Mouse (Mus musculus) layer of hippocampus, adult 2 months (tissue): ENCODE measurements around the gene Rcor1. TPM values are rescaled to one million over a fixed set of nuclear protein-coding genes. Genes with fewer than 3 reads are reported as not detected.
A peak's percentile ranks its signal among the peaks of the same experiment; 100 is the strongest.

Experiments used
- DNase-seq, 2 experiments: peaks; one replicate each; pipeline ENCODE4 v3.0.0; 2022; ENCODE audit warnings: low spot score in 2 of 2
- H3K27ac ChIP-seq: fragments of 200-600 bp; 2 replicates; pipeline ENCODE4 v1.8.1; 2022
- H3K4me3 ChIP-seq: fragments of 200-600 bp; 2 replicates; pipeline ENCODE4 v1.8.1; 2022; ENCODE audit warnings: mild to moderate bottlenecking
- CTCF ChIP-seq: fragments of 200-600 bp; conservative IDR thresholded peaks from 2 replicates; pipeline ENCODE4 v1.8.1; 2022; ENCODE audit warnings: antibody characterized with exemption, mild to moderate bottlenecking, moderate library complexity
- long read RNA-seq, 2 experiments: library from polyadenylated mRNA; stranded (forward); transcript quantifications; one replicate each; pipeline ENCODE4 v2.0.0; 2021; ENCODE audit warnings: borderline mapping rate in 2 of 2
- total RNA-seq, 2 experiments: library from RNA; stranded (reverse); gene quantifications; 2 replicates each; pipeline ENCODE4 v1.2.3; 2021

Gene Rcor1
- 10 to 100 TPM; 15.6 to 19.3 TPM for total RNA-seq
- long read RNA-seq, experiment 1, full-length matches to known transcripts: 10 of 16 reads
- long read RNA-seq, experiment 1, partial matches to known transcripts: 3 of 16 reads
- long read RNA-seq, experiment 1, other reads (novel, unspliced or antisense): 3 of 16 reads
- long read RNA-seq, experiment 2, full-length matches to known transcripts: 7 of 18 reads
- long read RNA-seq, experiment 2, partial matches to known transcripts: 3 of 18 reads
- long read RNA-seq, experiment 2, other reads (novel, unspliced or antisense): 8 of 18 reads

DNA sequence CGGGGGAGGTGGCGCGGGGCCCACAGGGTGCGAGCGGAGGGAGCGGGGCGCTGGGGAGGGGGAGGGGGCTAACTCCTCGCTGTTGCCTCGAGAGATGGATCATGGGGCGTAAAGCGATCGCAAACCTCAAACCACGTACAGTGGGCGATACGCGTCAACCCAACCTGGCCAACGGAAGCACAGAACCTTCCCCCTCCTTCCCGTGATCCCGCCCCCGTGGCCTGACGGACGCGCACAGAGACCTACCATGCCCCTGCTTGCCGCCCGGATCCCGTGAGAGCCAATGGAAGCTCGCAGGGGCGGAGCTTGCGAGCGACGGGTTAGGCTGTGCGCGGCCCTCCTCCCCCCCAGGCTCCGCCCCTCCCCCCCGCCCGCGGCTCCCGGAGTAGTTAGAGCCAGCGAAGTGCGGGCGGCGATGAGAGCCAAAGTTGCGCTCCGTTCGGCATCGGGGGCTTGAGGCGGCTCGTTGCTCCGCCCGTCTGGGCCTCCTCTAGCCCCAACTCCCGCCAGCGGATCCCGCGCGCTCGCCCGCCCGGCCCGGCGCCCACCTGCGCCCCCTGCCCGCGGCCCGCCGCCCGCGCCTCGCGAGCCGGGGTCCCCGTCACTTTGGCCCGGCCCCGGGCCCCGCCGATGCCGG, at the start of gene Rcor1:
TSS of gene Rcor1 (plus strand) at position 376 of the 637 bp plus-strand sequence.
- Histone ChIP-seq H3K4me3 (peak within 1 kb of the TSS; percentile 96), H3K27ac (peak within 1 kb of the TSS; percentile 97)
- no peak for TF ChIP-seq CTCF
- DNase-seq: peak; percentile 99 to 100

DNA sequence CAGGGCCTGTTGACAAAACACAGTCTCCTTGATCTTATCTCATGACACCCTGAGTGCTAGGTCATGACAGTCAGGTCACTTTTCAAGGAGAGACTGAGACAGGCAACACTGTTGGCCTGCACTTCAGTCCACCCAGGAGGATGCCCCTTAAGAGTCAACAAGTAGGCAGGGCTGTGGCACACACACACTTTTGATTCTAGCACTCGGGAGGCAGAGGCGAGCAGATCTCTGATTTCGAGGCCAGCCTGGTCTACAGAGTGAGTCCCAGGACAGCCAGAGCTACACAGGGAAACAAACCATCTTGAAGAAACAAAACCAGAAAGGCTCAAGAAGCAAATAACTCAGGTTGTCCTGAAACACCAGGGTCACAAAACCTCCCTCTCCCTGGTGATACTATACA, 49.7 kb upstream of the Rcor1 start:
- Histone ChIP-seq H3K4me3 (no peak overlapping the region), H3K27ac (no peak overlapping the region)
- no peak for TF ChIP-seq CTCF
- DNase-seq: no peak

DNA sequence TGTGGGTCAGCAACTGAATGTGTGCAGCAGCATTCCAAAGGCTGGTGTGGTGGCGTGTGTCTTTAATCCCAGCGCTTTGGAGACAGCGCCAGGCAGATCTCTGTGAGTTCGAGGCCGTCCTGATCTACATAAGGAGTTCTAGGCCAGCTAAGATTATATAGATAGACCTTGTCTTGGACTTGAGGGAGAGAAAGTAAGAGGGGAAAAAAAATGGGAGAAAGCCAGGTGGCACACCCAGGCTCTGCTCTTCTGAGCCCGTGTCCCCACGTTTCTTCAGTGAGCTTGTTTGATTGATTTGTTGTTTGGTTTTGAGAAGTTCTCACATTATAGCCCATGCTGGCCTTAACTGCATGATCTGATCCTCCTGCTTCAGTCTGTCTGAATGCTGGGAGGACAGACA, 48.7 kb upstream of the Rcor1 start:
- H3K4me3 ChIP-seq: no peak overlapping the region
- no peak overlapping the region for H3K27ac ChIP-seq
- TF ChIP-seq CTCF: no peak
- no peak for DNase-seq

GRCm38 (mm10) chr12:110991361-110992127, 47.6 kb upstream of the Rcor1 start:
- DNase-seq: peak in 1 of 2 experiments; percentile 41
- Histone ChIP-seq H3K4me3 (peak overlapping the region; percentile 55), H3K27ac (peak overlapping the region; percentile 75)
- TF ChIP-seq CTCF: peak; percentile 60

DNA sequence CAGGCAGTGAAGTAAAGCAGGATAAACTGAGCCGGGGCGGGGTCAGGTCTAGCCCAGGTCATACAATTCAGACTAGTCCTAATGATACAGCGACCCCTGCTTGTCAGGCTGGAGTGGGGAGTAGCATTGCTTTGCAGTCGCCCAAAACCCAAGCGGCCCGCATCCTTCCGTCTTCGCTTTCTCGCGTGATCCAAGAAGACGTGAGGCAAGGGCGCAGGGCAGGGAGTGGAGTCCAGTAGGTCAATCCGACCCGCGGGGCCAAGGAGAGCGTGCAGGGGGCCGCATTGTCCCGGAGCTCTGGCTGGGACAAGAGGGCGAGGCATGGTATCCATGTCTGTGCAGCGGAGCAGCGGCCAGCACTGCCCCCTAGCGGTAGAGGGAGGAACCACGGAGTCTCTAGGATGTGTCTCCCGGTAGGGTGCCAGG, 47.0 kb upstream of the Rcor1 start:
- TF ChIP-seq CTCF: peak; percentile 86
- peak; percentile 82 to 94 for DNase-seq
- H3K4me3 ChIP-seq: peak overlapping the region; percentile 55
- peak overlapping the region; percentile 75 for H3K27ac ChIP-seq

GRCm38 (mm10) chr12:110992771-110993170, 46.4 kb upstream of the Rcor1 start:
- no peak for TF ChIP-seq CTCF
- H3K27ac ChIP-seq: no peak overlapping the region
- H3K4me3 ChIP-seq: no peak overlapping the region
- no peak for DNase-seq

DNA sequence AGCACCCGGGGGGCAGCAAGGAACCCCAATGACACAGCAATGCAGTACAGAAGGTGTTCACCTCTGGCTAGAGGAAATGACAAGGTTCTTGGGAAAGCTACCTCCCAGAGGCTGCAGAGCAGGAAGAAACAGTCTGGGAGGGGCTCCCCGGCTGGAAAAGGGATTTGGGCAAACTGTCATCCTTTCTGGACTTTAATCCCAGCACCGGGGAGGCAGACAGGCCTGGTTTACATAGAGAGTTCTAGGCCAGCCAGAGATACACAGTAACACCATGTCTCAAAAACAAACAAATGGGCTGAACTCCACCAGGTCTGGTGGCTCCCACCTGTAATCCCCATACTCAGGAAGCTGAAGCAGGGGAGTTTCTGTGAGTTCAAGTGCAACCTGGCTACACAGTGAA, 45.9 kb upstream of the Rcor1 start:
- no peak for DNase-seq
- Histone ChIP-seq H3K27ac (no peak overlapping the region), H3K4me3 (no peak overlapping the region)
- TF ChIP-seq CTCF: no peak

- no peak overlapping the region for H3K27ac ChIP-seq
- no peak for TF ChIP-seq CTCF
- no peak for DNase-seq
- H3K4me3 ChIP-seq: no peak overlapping the region
Observed at GRCm38 (mm10) chr12:110994666-110995065, 44.5 kb upstream of the Rcor1 start.

- no peak for DNase-seq
- Histone ChIP-seq H3K4me3 (no peak overlapping the region), H3K27ac (no peak overlapping the region)
- no peak for TF ChIP-seq CTCF
Observed at GRCm38 (mm10) chr12:110998092-110998491, 41.1 kb upstream of the Rcor1 start.

- no peak overlapping the region for H3K4me3 ChIP-seq
- no peak overlapping the region for H3K27ac ChIP-seq
- DNase-seq: no peak
- no peak for TF ChIP-seq CTCF
Observed at GRCm38 (mm10) chr12:110999820-111000219, 39.3 kb upstream of the Rcor1 start.

GRCm38 (mm10) chr12:111000956-111001355, 38.2 kb upstream of the Rcor1 start:
- Histone ChIP-seq H3K27ac (no peak overlapping the region), H3K4me3 (no peak overlapping the region)
- TF ChIP-seq CTCF: no peak
- no peak for DNase-seq

DNA sequence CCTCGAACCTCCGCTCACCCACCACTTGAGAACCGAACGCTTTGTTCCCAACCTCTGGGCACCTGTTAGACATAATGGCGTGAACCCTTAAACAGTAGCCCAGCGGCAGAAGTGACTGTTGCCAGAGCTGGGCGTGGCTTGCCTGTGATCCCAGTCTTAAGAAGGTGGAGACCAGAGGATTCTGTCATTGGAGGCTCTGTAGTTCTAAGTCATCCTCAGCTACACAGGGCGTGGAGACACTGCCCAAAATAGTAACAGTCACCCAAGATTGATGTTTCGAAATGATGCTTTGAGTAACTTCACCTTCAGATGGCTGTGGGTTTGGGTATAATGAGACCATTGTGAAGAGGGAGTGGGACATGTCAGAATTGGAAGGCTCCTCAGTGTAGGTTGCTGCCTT, 35.0 kb upstream of the Rcor1 start:
- Histone ChIP-seq H3K4me3 (no peak overlapping the region), H3K27ac (no peak overlapping the region)
- TF ChIP-seq CTCF: no peak
- DNase-seq: no peak

DNA sequence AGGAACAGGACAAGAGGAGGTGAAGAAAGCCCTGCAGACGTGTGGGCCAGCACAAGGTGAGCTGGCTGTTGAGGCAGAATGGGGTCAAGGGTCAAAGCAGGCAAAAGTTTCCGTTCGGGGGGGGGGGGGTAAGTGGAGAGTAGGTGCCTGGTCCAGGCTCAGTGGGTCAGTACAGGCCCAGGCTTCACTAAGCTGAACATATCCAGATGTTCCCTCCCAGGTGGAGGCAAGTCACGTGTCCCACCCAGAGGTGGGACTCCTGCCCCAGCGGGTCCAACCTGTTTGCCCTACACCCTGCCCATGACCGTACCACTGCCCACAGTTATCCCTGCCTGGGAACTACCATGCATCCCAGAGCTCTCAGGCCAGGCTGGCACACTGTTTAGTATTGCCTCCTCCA, 33.3 kb upstream of the Rcor1 start:
- DNase-seq: no peak
- no peak for TF ChIP-seq CTCF
- no peak overlapping the region for H3K4me3 ChIP-seq

More for the DNA sequence above, 33.3 kb upstream of the Rcor1 start:
- no peak overlapping the region for H3K27ac ChIP-seq
